Mouse (Mus musculus): ENCODE measurements around the gene Lama2. TPM values are rescaled to one million over a fixed set of nuclear protein-coding genes. Genes with fewer than 3 reads are reported as not detected.
"Not testable (repeated sequence)": the region's sequence is repeated elsewhere in the genome, so short reads cannot be mapped to it uniquely, and the experiment has no call there.

Lama2 gene
- polyA plus RNA-seq, 2 experiments, result 14.6 to 20.5 TPM

- 0 out of 2 replicates have a peak, but pooled peaks have one; percentile 20 for ATAC-seq (ENCODE audit: low FRiP score, low read depth)
- 4% methylated on average over 1 of the region's 1 CpGs for WGBS
- no peak overlapping the region for H3K4me2 ChIP-seq (replicated peaks; ENCODE audit: low read depth, low read length, severe bottlenecking)
Measured at GRCm38 (mm10) chr10:26985451-26985850, 634.1 kb downstream of the Lama2 start.

GRCm38 (mm10) chr10:26984082-26984481 is 635.5 kb downstream of the Lama2 start:
- H3K4me3 ChIP-seq (replicated peaks; ENCODE audit: low read length); H3K27me3 ChIP-seq (ENCODE audit: control insufficient read depth, insufficient read depth, low read length); H3K4me2 ChIP-seq (replicated peaks; ENCODE audit: low read depth, low read length, severe bottlenecking); H3K9me3 ChIP-seq (ENCODE audit: control insufficient read depth, low read length); DNase-seq (ENCODE audit: low spot score); H3K9ac ChIP-seq (ENCODE audit: low read depth, low read length, severe bottlenecking); H3K36me3 ChIP-seq (ENCODE audit: control insufficient read depth, insufficient read depth, low read length): not testable (repeated sequence)
- H3K4me1 ChIP-seq (ENCODE audit: control insufficient read depth, insufficient read depth, low read length), result peaks cover 15% of the 10 kb centered on the region; the same call in 1 of the 2 replicates
- 29% methylated on average over 5 of the region's 5 CpGs for WGBS
- ATAC-seq (ENCODE audit: low FRiP score, low read depth), result peak; percentile 18; the same call in 1 of the 2 replicates
- H3K27ac ChIP-seq (replicated peaks; ENCODE audit: low read depth, low read length), result peak overlapping the region; percentile 50

More at GRCm38 (mm10) chr10:26985451-26985850, 634.1 kb downstream of the Lama2 start:
- Histone ChIP-seq H3K9ac (ENCODE audit: low read depth, low read length, severe bottlenecking) (no peak overlapping the region), H3K27me3 (ENCODE audit: control insufficient read depth, insufficient read depth, low read length) (no peaks in the 10 kb centered on the region), H3K9me3 (ENCODE audit: control insufficient read depth, low read length) (no peaks in the 10 kb centered on the region), H3K4me3 (replicated peaks; ENCODE audit: low read length) (no peak overlapping the region), H3K4me1 (ENCODE audit: control insufficient read depth, insufficient read depth, low read length) (peaks cover 15% of the 10 kb centered on the region; the same call in 1 of the 2 replicates), H3K27ac (replicated peaks; ENCODE audit: low read depth, low read length) (no peak overlapping the region), H3K36me3 (ENCODE audit: control insufficient read depth, insufficient read depth, low read length) (no peaks in the 10 kb centered on the region)
- peak; percentile 47 for DNase-seq (ENCODE audit: low spot score)
- no peak for TF ChIP-seq POLR2A (IDR thresholded peaks at IDR 0.05; ENCODE audit: borderline replicate concordance, extremely low read depth, insufficient read depth, insufficient read length)

DNA sequence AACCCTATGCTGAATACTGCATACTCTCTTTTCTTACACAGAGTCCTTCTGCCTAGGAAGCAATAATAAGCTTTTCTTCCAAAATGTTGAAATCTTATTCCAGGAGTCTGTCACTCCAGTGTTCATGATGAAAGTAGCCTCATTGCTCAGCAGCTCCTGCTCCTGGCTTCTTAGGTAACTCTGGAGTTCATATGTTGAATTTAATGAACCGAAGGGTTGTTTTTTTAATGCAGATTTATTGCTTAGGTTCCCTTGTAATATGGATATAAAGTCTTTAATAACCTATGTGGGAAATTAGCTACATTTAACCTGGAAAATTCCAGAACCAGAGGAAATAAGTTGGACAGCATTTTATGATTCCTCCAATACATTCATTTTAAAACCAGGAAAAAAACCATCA is 636.0 kb downstream of the Lama2 start:
- Histone ChIP-seq H3K4me3 (replicated peaks; ENCODE audit: low read length) (no peak overlapping the region), H3K27me3 (ENCODE audit: control insufficient read depth, insufficient read depth, low read length) (no peaks in the 10 kb centered on the region), H3K4me1 (ENCODE audit: control insufficient read depth, insufficient read depth, low read length) (peaks cover 15% of the 10 kb centered on the region; the same call in 1 of the 2 replicates), H3K9me3 (ENCODE audit: control insufficient read depth, low read length) (no peaks in the 10 kb centered on the region), H3K27ac (replicated peaks; ENCODE audit: low read depth, low read length) (peak overlapping the region; percentile 65; the same call in 1 of the 2 replicates), H3K9ac (ENCODE audit: low read depth, low read length, severe bottlenecking) (no peak overlapping the region), H3K4me2 (replicated peaks; ENCODE audit: low read depth, low read length, severe bottlenecking) (no peak overlapping the region), H3K36me3 (ENCODE audit: control insufficient read depth, insufficient read depth, low read length) (no peaks in the 10 kb centered on the region)
- peak; percentile 54 for ATAC-seq (ENCODE audit: low FRiP score, low read depth)
- peak; percentile 72 for DNase-seq (ENCODE audit: low spot score)
- no peak for TF ChIP-seq POLR2A (IDR thresholded peaks at IDR 0.05; ENCODE audit: borderline replicate concordance, extremely low read depth, insufficient read depth, insufficient read length)
- 22% methylated on average over 1 of the region's 1 CpGs for WGBS

- ATAC-seq (ENCODE audit: low FRiP score, low read depth) (no peak), DNase-seq (ENCODE audit: low spot score) (no peak)
- Histone ChIP-seq H3K4me3 (replicated peaks; ENCODE audit: low read length) (no peak overlapping the region), H3K9ac (ENCODE audit: low read depth, low read length, severe bottlenecking) (no peak overlapping the region), H3K4me1 (ENCODE audit: control insufficient read depth, insufficient read depth, low read length) (peaks cover 15% of the 10 kb centered on the region; the same call in 1 of the 2 replicates), H3K27ac (replicated peaks; ENCODE audit: low read depth, low read length) (peak overlapping the region; percentile 65; the same call in 1 of the 2 replicates), H3K4me2 (replicated peaks; ENCODE audit: low read depth, low read length, severe bottlenecking) (no peak overlapping the region), H3K27me3 (ENCODE audit: control insufficient read depth, insufficient read depth, low read length) (no peaks in the 10 kb centered on the region), H3K9me3 (ENCODE audit: control insufficient read depth, low read length) (no peaks in the 10 kb centered on the region), H3K36me3 (ENCODE audit: control insufficient read depth, insufficient read depth, low read length) (no peaks in the 10 kb centered on the region)
- TF ChIP-seq POLR2A (IDR thresholded peaks at IDR 0.05; ENCODE audit: borderline replicate concordance, extremely low read depth, insufficient read depth, insufficient read length), result no peak
- WGBS, result 82% methylated on average over 2 of the region's 2 CpGs
Measured at GRCm38 (mm10) chr10:26982621-26983020, 636.9 kb downstream of the Lama2 start.

DNA sequence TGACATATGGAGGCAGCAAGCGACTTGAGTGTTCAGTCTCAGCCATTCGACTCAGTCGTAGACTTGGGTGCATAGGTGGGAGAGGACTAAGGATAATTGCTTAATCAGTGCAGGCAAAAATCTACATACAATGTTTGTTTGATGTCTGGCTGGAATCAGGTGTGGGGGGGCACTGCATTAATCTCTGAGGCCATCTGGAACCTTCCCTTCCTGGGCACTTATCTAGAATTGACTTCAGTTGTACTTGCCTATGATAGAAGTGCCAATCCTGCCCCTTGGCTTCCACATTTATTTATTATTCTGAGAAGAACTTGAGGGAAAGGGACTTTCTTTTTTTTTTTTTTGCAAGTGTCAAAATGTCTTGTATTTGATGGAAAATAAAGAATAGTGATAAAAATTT is 644.2 kb downstream of the Lama2 start:
- no peak overlapping the region for H3K4me3 ChIP-seq (replicated peaks; ENCODE audit: low read length)
- H3K36me3 ChIP-seq (ENCODE audit: control insufficient read depth, insufficient read depth, low read length), result no peaks in the 10 kb centered on the region
- 93% methylated on average over 3 of the region's 3 CpGs for WGBS
- no peak for DNase-seq (ENCODE audit: low spot score)
- H3K27me3 ChIP-seq (ENCODE audit: control insufficient read depth, insufficient read depth, low read length), result no peaks in the 10 kb centered on the region
- H3K4me1 ChIP-seq (ENCODE audit: control insufficient read depth, insufficient read depth, low read length), result no peaks in the 10 kb centered on the region
- H3K27ac ChIP-seq (replicated peaks; ENCODE audit: low read depth, low read length), result no peak overlapping the region
- TF ChIP-seq POLR2A (IDR thresholded peaks at IDR 0.05; ENCODE audit: borderline replicate concordance, extremely low read depth, insufficient read depth, insufficient read length), result no peak
- no peak for ATAC-seq (ENCODE audit: low FRiP score, low read depth)
- H3K4me2 ChIP-seq (replicated peaks; ENCODE audit: low read depth, low read length, severe bottlenecking), result no peak overlapping the region
- H3K9ac ChIP-seq (ENCODE audit: low read depth, low read length, severe bottlenecking), result no peak overlapping the region
- no peaks in the 10 kb centered on the region for H3K9me3 ChIP-seq (ENCODE audit: control insufficient read depth, low read length)

DNA sequence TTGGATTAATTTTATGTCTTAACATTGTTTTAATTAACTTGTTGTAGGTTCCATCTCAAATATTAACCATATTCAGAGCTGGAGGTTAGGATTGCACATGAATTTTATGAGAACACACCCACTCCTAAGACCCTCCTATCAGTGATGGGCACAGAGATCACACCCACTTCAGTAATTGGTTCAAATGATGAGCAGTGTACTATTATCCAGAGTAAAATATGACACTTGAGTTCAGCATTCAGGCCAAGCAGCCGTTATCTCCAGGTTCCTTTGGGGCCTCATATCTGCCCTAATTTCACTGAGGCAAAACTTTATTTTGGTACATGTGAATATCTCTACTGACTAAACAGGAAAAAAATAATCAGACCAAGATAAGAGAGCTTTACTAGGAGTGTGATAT is 645.3 kb downstream of the Lama2 start:
- Histone ChIP-seq H3K36me3 (ENCODE audit: control insufficient read depth, insufficient read depth, low read length) (no peaks in the 10 kb centered on the region), H3K4me1 (ENCODE audit: control insufficient read depth, insufficient read depth, low read length) (no peaks in the 10 kb centered on the region), H3K4me2 (replicated peaks; ENCODE audit: low read depth, low read length, severe bottlenecking) (no peak overlapping the region), H3K27me3 (ENCODE audit: control insufficient read depth, insufficient read depth, low read length) (no peaks in the 10 kb centered on the region), H3K4me3 (replicated peaks; ENCODE audit: low read length) (no peak overlapping the region), H3K9me3 (ENCODE audit: control insufficient read depth, low read length) (peaks cover 2% of the 10 kb centered on the region; the same call in 1 of the 2 replicates), H3K9ac (ENCODE audit: low read depth, low read length, severe bottlenecking) (no peak overlapping the region), H3K27ac (replicated peaks; ENCODE audit: low read depth, low read length) (no peak overlapping the region)
- DNase-seq (ENCODE audit: low spot score) (no peak), ATAC-seq (ENCODE audit: low FRiP score, low read depth) (no peak)
- TF ChIP-seq POLR2A (IDR thresholded peaks at IDR 0.05; ENCODE audit: borderline replicate concordance, extremely low read depth, insufficient read depth, insufficient read length), result no peak
- 83% methylated on average over 1 of the region's 1 CpGs for WGBS
